Mouse (Mus musculus) myocyte (in vitro differentiated cells): ENCODE measurements around the gene Neurog1. TPM values are rescaled to one million over a fixed set of nuclear protein-coding genes. Genes with fewer than 3 reads are reported as not detected.

Source experiments
- H3K27me3 ChIP-seq: one replicate; pipeline ENCODE4 v1.6.1; 2011; ENCODE audit not compliant: control insufficient read depth, insufficient read depth, insufficient read length
- H3K36me3 ChIP-seq: one replicate; pipeline ENCODE4 v1.6.1; 2011; ENCODE audit not compliant: control insufficient read depth, insufficient read depth
- H3K4me2 ChIP-seq: one replicate; pipeline ENCODE4 v1.6.1; 2011; ENCODE audit warnings: low read depth, control low read depth
- H3K4me3 ChIP-seq: one replicate; pipeline ENCODE4 v1.5.1; 2011; ENCODE audit warnings: mild to moderate bottlenecking, control low read depth, moderate library complexity
- H3K79me2 ChIP-seq: one replicate; pipeline ENCODE4 v1.6.1; 2011; ENCODE audit not compliant: control insufficient read depth, insufficient read depth
- H3ac ChIP-seq: one replicate; pipeline ENCODE4 v1.6.1; 2011; ENCODE audit not compliant: control insufficient read depth, insufficient read length
- CEBPB ChIP-seq: IDR thresholded peaks from 2 replicates; pipeline ENCODE4 v1.6.1; 2011; ENCODE audit warnings: mild to moderate bottlenecking, moderate library complexity; ENCODE audit not compliant: poor library complexity, insufficient read depth, severe bottlenecking
- E2F4 ChIP-seq: IDR thresholded peaks from one replicate; pipeline ENCODE4 v1.6.1; 2011; ENCODE audit warnings: mild to moderate bottlenecking, control low read depth, moderate library complexity; ENCODE audit not compliant: insufficient read depth
- MAX ChIP-seq: IDR thresholded peaks from one replicate; pipeline ENCODE4 v1.6.1; 2011; ENCODE audit warnings: low read depth, mild to moderate bottlenecking, control low read depth
- MYOD1 ChIP-seq, 3 experiments: IDR thresholded peaks; one replicate each; pipeline ENCODE4 v1.6.1; 2011; ENCODE audit warnings: control low read depth in 2 of 3, low read depth in 2 of 3, mild to moderate bottlenecking in 2 of 3, moderate library complexity in 1 of 3; ENCODE audit not compliant: insufficient read length in 2 of 3, control insufficient read depth in 1 of 3
- MYOG ChIP-seq, 3 experiments: IDR thresholded peaks; one replicate each; pipeline ENCODE4 v1.6.1; 2011; ENCODE audit warnings: control low read depth in 2 of 3, low read depth in 2 of 3, mild to moderate bottlenecking in 2 of 3; ENCODE audit not compliant: insufficient read length in 2 of 3, control insufficient read depth in 1 of 3, insufficient read depth in 1 of 3
- POLR2A ChIP-seq: IDR thresholded peaks from one replicate; pipeline ENCODE4 v1.6.1; 2011; ENCODE audit warnings: low read depth, mild to moderate bottlenecking, control low read depth, moderate library complexity; ENCODE audit not compliant: insufficient read length
- POLR2AphosphoS2 ChIP-seq: IDR thresholded peaks from one replicate; pipeline ENCODE4 v1.6.1; 2011; ENCODE audit warnings: low read depth, control low read depth; ENCODE audit not compliant: insufficient read length
- REST ChIP-seq: IDR thresholded peaks from one replicate; pipeline ENCODE4 v1.6.1; 2011; ENCODE audit warnings: mild to moderate bottlenecking, control low read depth, moderate library complexity; ENCODE audit not compliant: insufficient read depth, insufficient read length
- SRF ChIP-seq: IDR thresholded peaks from one replicate; pipeline ENCODE4 v1.6.1; 2011; ENCODE audit warnings: low read depth; ENCODE audit not compliant: control insufficient read depth, insufficient read length
- TCF12 ChIP-seq: IDR thresholded peaks from one replicate; pipeline ENCODE4 v1.6.1; 2011; ENCODE audit warnings: mild to moderate bottlenecking, control low read depth; ENCODE audit not compliant: poor library complexity, insufficient read depth, severe bottlenecking
- TCF3 ChIP-seq: IDR thresholded peaks from one replicate; pipeline ENCODE4 v1.6.1; 2011; ENCODE audit warnings: low read depth, control low read depth; ENCODE audit not compliant: insufficient read length
- USF1 ChIP-seq: IDR thresholded peaks from one replicate; pipeline ENCODE4 v1.6.1; 2011; ENCODE audit warnings: low read depth, mild to moderate bottlenecking, control low read depth, moderate library complexity
- polyA plus RNA-seq: library from polyadenylated mRNA; unstranded; fragments of >200 nt; fragmentation: generic; extraction: Trizol; gene quantifications from one replicate; pipeline ENCODE4 v1.2.1, GENCODE M21; 2012; ENCODE audit warnings: missing spikeins

Neurog1 gene
- polyA plus RNA-seq, 1 experiment, result not detected

GRCm38 (mm10) chr13:56259926-56260250 is 7.9 kb upstream of the Neurog1 start:
- Histone ChIP-seq H3K27me3 (peaks cover 47% of the 10 kb centered on the region), H3K36me3 (no peaks in the 10 kb centered on the region), H3K79me2 (no peaks in the 10 kb centered on the region), H3K4me3 (no peak overlapping the region), H3K4me2 (no peak overlapping the region), H3ac (no peak overlapping the region)
- TF ChIP-seq USF1 (no peak), TCF3 (no peak), POLR2AphosphoS2 (no peak), TCF12 (no peak), REST (no peak), POLR2A (no peak), MYOG (IDR thresholded peaks at IDR 0.05; ENCODE audit: control insufficient read depth in 1 of 3, insufficient read depth in 1 of 3, insufficient read length in 2 of 3, low read depth in 2 of 3) (no peak), E2F4 (no peak)

GRCm38 (mm10) chr13:56259021-56259925 is 7.3 kb upstream of the Neurog1 start:
- peaks cover 49% of the 10 kb centered on the region for H3K27me3 ChIP-seq
- no peaks in the 10 kb centered on the region for H3K79me2 ChIP-seq
- TF ChIP-seq REST (no peak), POLR2AphosphoS2 (no peak), CEBPB (no peak), USF1 (no peak), MYOG (IDR thresholded peaks at IDR 0.05; ENCODE audit: control insufficient read depth in 1 of 3, insufficient read depth in 1 of 3, insufficient read length in 2 of 3, low read depth in 2 of 3) (no peak), POLR2A (no peak), MYOD1 (IDR thresholded peaks at IDR 0.05; ENCODE audit: control insufficient read depth in 1 of 3, insufficient read length in 2 of 3, low read depth in 2 of 3) (no peak), MAX (no peak), E2F4 (no peak), TCF3 (no peak), TCF12 (no peak), SRF (no peak)
- no peak overlapping the region for H3K4me2 ChIP-seq
- no peak overlapping the region for H3ac ChIP-seq
- H3K4me3 ChIP-seq, result no peak overlapping the region
- H3K36me3 ChIP-seq, result no peaks in the 10 kb centered on the region

- Histone ChIP-seq H3ac (no peak overlapping the region), H3K4me2 (no peak overlapping the region), H3K79me2 (no peaks in the 10 kb centered on the region), H3K4me3 (no peak overlapping the region), H3K27me3 (peaks cover 58% of the 10 kb centered on the region), H3K36me3 (no peaks in the 10 kb centered on the region)
- TF ChIP-seq POLR2A, result no peak
These were observed 6.4 kb upstream of the Neurog1 start for GRCm38 (mm10) chr13:56258196-56259020.

- no peaks in the 10 kb centered on the region for H3K79me2 ChIP-seq
- H3K4me2 ChIP-seq, result no peak overlapping the region
- no peak overlapping the region for H3ac ChIP-seq
- no peak overlapping the region for H3K4me3 ChIP-seq
- H3K27me3 ChIP-seq, result peaks cover 66% of the 10 kb centered on the region
- no peaks in the 10 kb centered on the region for H3K36me3 ChIP-seq
- TF ChIP-seq TCF3 (no peak), POLR2A (no peak), USF1 (no peak), POLR2AphosphoS2 (no peak)
These were observed 5.6 kb upstream of the Neurog1 start for GRCm38 (mm10) chr13:56257469-56258153.

GRCm38 (mm10) chr13:56256716-56257299 is 4.8 kb upstream of the Neurog1 start:
- Histone ChIP-seq H3K79me2 (no peaks in the 10 kb centered on the region), H3ac (no peak overlapping the region), H3K27me3 (peaks cover 74% of the 10 kb centered on the region), H3K4me2 (no peak overlapping the region), H3K36me3 (no peaks in the 10 kb centered on the region), H3K4me3 (no peak overlapping the region)
- TF ChIP-seq MAX (no peak), E2F4 (no peak), TCF12 (no peak), MYOG (IDR thresholded peaks at IDR 0.05; ENCODE audit: control insufficient read depth in 1 of 3, insufficient read depth in 1 of 3, insufficient read length in 2 of 3, low read depth in 2 of 3) (no peak), USF1 (no peak), MYOD1 (IDR thresholded peaks at IDR 0.05; ENCODE audit: control insufficient read depth in 1 of 3, insufficient read length in 2 of 3, low read depth in 2 of 3) (no peak), POLR2AphosphoS2 (no peak), SRF (no peak), TCF3 (no peak), CEBPB (no peak), POLR2A (no peak), REST (no peak)
